ENCODE assay signal across 15 mouse cellular contexts in genomic region chr6:125265239-125265638, GRCm38 (mm10). TPM values are rescaled to one million over a fixed set of nuclear protein-coding genes. Genes with fewer than 3 reads are reported as not detected.
DNase-seq lines count a peak whose midpoint lies in the region; ATAC-seq lines count a peak whose summit lies in the region.
"Had no signal": no experiment of that assay in that cellular context is flagged by ENCODE, and none has a peak within 500 bp of the region (broad histone marks: within the 10 kb centered on the region; RNA-seq: fewer than 3 reads in every experiment).

No protein-coding gene starts in this region.

- intact Hi-C loops in heart, postnatal 25 days (cut with DNase I), result loop anchor here (2.0 kb wide), 1 partner anchor 42 kb away; no protein-coding TSS in a partner anchor

- DNase-seq in heart, postnatal 25 days (ENCODE audit: low spot score), result no peak
- DNase-seq in CD4-positive helper T cell, adult 2 months (ENCODE audit: low read depth, low spot score), result peak; percentile 97
- peak; percentile 97 for DNase-seq in induced T-regulatory cell, adult 2 months (ENCODE audit: low read depth)
- DNase-seq in right cerebral cortex, postnatal 36 days (ENCODE audit: low spot score in 2 of 2), result peak; percentile 57 to 66
- DNase-seq in Muller cell, postnatal 12 days (ENCODE audit: inconsistent ontology term), result no peak
- DNase-seq in urinary bladder, postnatal 4 days (ENCODE audit: low spot score in 2 of 2), result no peak
- DNase-seq: cerebellum, postnatal 10 days had no signal

- no peak overlapping the region for H3K4me2 ChIP-seq in heart, embryonic 16.5 days (ENCODE audit: low read depth, low read length)
- H3K4me2 ChIP-seq: forebrain, embryonic 13.5 days; heart, embryonic 15.5 days had no signal

- no peaks in the 10 kb centered on the region for H3K27me3 ChIP-seq in heart, embryonic 16.5 days (ENCODE audit: control insufficient read depth, insufficient read depth, low read length)
- H3K27me3 ChIP-seq: forebrain, embryonic 13.5 days; heart, embryonic 15.5 days had no signal

- no peak overlapping the region for H3K27ac ChIP-seq in heart, embryonic 16.5 days (ENCODE audit: low read length)
- H3K27ac ChIP-seq: forebrain, embryonic 13.5 days; heart, embryonic 15.5 days had no signal

- no peaks in the 10 kb centered on the region for H3K36me3 ChIP-seq in heart, embryonic 16.5 days (ENCODE audit: control insufficient read depth, insufficient read depth)
- H3K36me3 ChIP-seq: heart, embryonic 15.5 days had no signal

- H3K9ac ChIP-seq in heart, embryonic 16.5 days (ENCODE audit: low read length), result no peak overlapping the region
- H3K9ac ChIP-seq: forebrain, embryonic 13.5 days; heart, embryonic 15.5 days had no signal

- WGBS in heart, embryonic 16.5 days, result 37% methylated on average over 10 of the region's 10 CpGs

- no peaks in the 10 kb centered on the region for H3K4me1 ChIP-seq in heart, embryonic 16.5 days (ENCODE audit: control insufficient read depth, insufficient read depth, low read length)
- H3K4me1 ChIP-seq: forebrain, embryonic 13.5 days; heart, embryonic 15.5 days had no signal

- H3K9me3 ChIP-seq in heart, embryonic 16.5 days (replicated peaks; ENCODE audit: control insufficient read depth, low read length), result peaks cover 4% of the 10 kb centered on the region; the same call in 1 of the 2 replicates
- H3K9me3 ChIP-seq: forebrain, embryonic 13.5 days; heart, embryonic 15.5 days had no signal

- peak; percentile 37; the same call in 1 of the 2 replicates for ATAC-seq in heart, embryonic 16.5 days (replicated peaks; ENCODE audit: extremely low read depth, insufficient read depth, low FRiP score)
- no peak for ATAC-seq in erythroid progenitor cell, adult 5-6 weeks (replicated peaks; ENCODE audit: low FRiP score, poor library complexity, severe bottlenecking)
- ATAC-seq: forebrain, embryonic 13.5 days had no signal

- H3K4me3 ChIP-seq in heart, embryonic 16.5 days (ENCODE audit: low read length), result no peak overlapping the region
- H3K4me3 ChIP-seq: forebrain, embryonic 13.5 days; heart, embryonic 15.5 days had no signal

RNA-seq across cellular contexts. Expression of gene Tuba3a, which starts 20.6 kb away (rescaled TPM):
- not detected in 2 replicates for polyA plus RNA-seq in heart, embryonic 16.5 days (2015; fragmentation: Nextera tagmentation; extraction: Ambion mirVana)
- not detected for total RNA-seq in heart, postnatal 25 days (2021)
- total RNA-seq in erythroid progenitor cell, adult 5-6 weeks (2015; ENCODE audit: low replicate concordance), result not detected in 2 replicates
- total RNA-seq in erythroid progenitor cell, adult 5-6 weeks (2017; ENCODE audit: low replicate concordance), result not detected in 2 replicates
- total RNA-seq: adrenal gland, adult 18-20 months; layer of hippocampus, adult 18-20 months had no signal
- polyA plus RNA-seq: forebrain, embryonic 13.5 days; liver, embryonic 16.5 days; small intestine, adult 2 months had no signal

RNA-seq across cellular contexts. Expression of gene Cd27, which starts 28.4 kb away (rescaled TPM):
- 7.9 and 18.5 TPM in 2 replicates for polyA plus RNA-seq in heart, embryonic 16.5 days (2015; fragmentation: Nextera tagmentation; extraction: Ambion mirVana)
- total RNA-seq in heart, postnatal 25 days (2021), result under 1 TPM; 0.16 to 0.36 TPM
- 5.0 and 7.5 TPM in 2 replicates for total RNA-seq in erythroid progenitor cell, adult 5-6 weeks (2015; ENCODE audit: low replicate concordance)
- 0.51 and 1.2 TPM in 2 replicates for total RNA-seq in erythroid progenitor cell, adult 5-6 weeks (2017; ENCODE audit: low replicate concordance)
- total RNA-seq: layer of hippocampus, adult 18-20 months had no signal

RNA-seq across cellular contexts. Expression of gene Tapbpl, which starts 33.6 kb away (rescaled TPM):
- 7.4 and 9.1 TPM in 2 replicates for polyA plus RNA-seq in heart, embryonic 16.5 days (2015; fragmentation: Nextera tagmentation; extraction: Ambion mirVana)
- 1 to 10 TPM; 4.1 to 5.0 TPM for total RNA-seq in heart, postnatal 25 days (2021)
- 0.84 and 1.8 TPM in 2 replicates for total RNA-seq in erythroid progenitor cell, adult 5-6 weeks (2015; ENCODE audit: low replicate concordance)
- 6.7 and 6.8 TPM in 2 replicates for total RNA-seq in erythroid progenitor cell, adult 5-6 weeks (2017; ENCODE audit: low replicate concordance)

RNA-seq across cellular contexts. Expression of gene Ltbr, which starts 48.4 kb away (rescaled TPM):
- polyA plus RNA-seq in heart, embryonic 16.5 days (2015; fragmentation: Nextera tagmentation; extraction: Ambion mirVana), result 43.0 and 51.4 TPM in 2 replicates
- 10 to 100 TPM; 27.4 to 31.8 TPM for total RNA-seq in heart, postnatal 25 days (2021)
- total RNA-seq in erythroid progenitor cell, adult 5-6 weeks (2015; ENCODE audit: low replicate concordance), result 0.84 and 5.0 TPM in 2 replicates
- total RNA-seq in erythroid progenitor cell, adult 5-6 weeks (2017; ENCODE audit: low replicate concordance), result 2.8 and 3.5 TPM in 2 replicates

RNA-seq across cellular contexts. Expression of gene Vamp1, which starts 49.9 kb away (rescaled TPM):
- 7.0 and 8.4 TPM in 2 replicates for polyA plus RNA-seq in heart, embryonic 16.5 days (2015; fragmentation: Nextera tagmentation; extraction: Ambion mirVana)
- 1 to 10 TPM; 6.2 to 6.3 TPM for total RNA-seq in heart, postnatal 25 days (2021)
- total RNA-seq in erythroid progenitor cell, adult 5-6 weeks (2015; ENCODE audit: low replicate concordance), result 4.7 and 6.7 TPM in 2 replicates
- 2.0 and 10.0 TPM in 2 replicates for total RNA-seq in erythroid progenitor cell, adult 5-6 weeks (2017; ENCODE audit: low replicate concordance)

Comparison
In these comparisons a context has a peak if more than half of its experiments do, and no peak if none do; other contexts are left out.
1. DNase-seq: peak in CD4-positive helper T cell, adult 2 months (single experiment), induced T-regulatory cell, adult 2 months (single experiment) and right cerebral cortex, postnatal 36 days (2 of 2); none in heart, postnatal 25 days (single experiment), Muller cell, postnatal 12 days (single experiment) and urinary bladder, postnatal 4 days (0 of 2).